Mouse (Mus musculus): Measurements from ENCODE around the gene Camta1. TPM values are rescaled to one million over a fixed set of nuclear protein-coding genes. Genes with fewer than 3 reads are reported as not detected.

Camta1 gene
- total RNA-seq, 1 experiment, result 9.3 TPM

GRCm38 (mm10) chr4:151372855-151373566 lies 488.7 kb downstream of the Camta1 start:
- Histone ChIP-seq H3K36me3 (ENCODE audit: control insufficient read depth, insufficient read depth, low read length, poor library complexity, severe bottlenecking) (no peaks in the 10 kb centered on the region), H3K9ac (ENCODE audit: insufficient read depth, low read depth, low read length, poor library complexity, severe bottlenecking) (no peak overlapping the region), H3K4me1 (ENCODE audit: control insufficient read depth in 2 of 2, insufficient read depth in 2 of 2, low read length in 2 of 2, poor library complexity in 1 of 2) (peaks cover 0 to 11% of the 10 kb centered on the region in 2 experiments; a peak in 2 of 4 replicates), H3K9me3 (ENCODE audit: control insufficient read depth, insufficient read depth, low read depth, low read length) (no peaks in the 10 kb centered on the region), H3K4me3 (ENCODE audit: insufficient read depth in 1 of 2, low read depth in 1 of 2, low read length in 2 of 2, poor library complexity in 1 of 2, severe bottlenecking in 1 of 2) (no peak overlapping the region), H3K27ac (ENCODE audit: insufficient read depth, low read depth, low read length, poor library complexity, severe bottlenecking) (no peak overlapping the region)
- TF ChIP-seq CHD2 (IDR thresholded peaks at IDR 0.05; ENCODE audit: low read depth, low read length) (no peak), ZNF384 (IDR thresholded peaks at IDR 0.05; ENCODE audit: low read depth, low read length) (no peak), ZC3H11A (IDR thresholded peaks at IDR 0.05; ENCODE audit: borderline replicate concordance, low read depth, low read length) (no peak), HCFC1 (IDR thresholded peaks at IDR 0.05; ENCODE audit: borderline replicate concordance, insufficient read depth, low read length) (no peak), MAFK (IDR thresholded peaks at IDR 0.05; ENCODE audit: insufficient read depth, low read depth, low read length) (no peak)
- in situ Hi-C loops (cut with MboI; ENCODE audit: low sequenced_read_pairs in 2 of 2, unreplicated experiment in 2 of 2), result no loop called here
- DNase-seq (ENCODE audit: low read depth, low spot score), result no peak

- Histone ChIP-seq H3K4me1 (ENCODE audit: control insufficient read depth in 2 of 2, insufficient read depth in 2 of 2, low read length in 2 of 2, poor library complexity in 1 of 2) (peaks cover 0 to 2% of the 10 kb centered on the region in 2 experiments; a peak in 1 of 4 replicates), H3K27ac (ENCODE audit: insufficient read depth, low read depth, low read length, poor library complexity, severe bottlenecking) (no peak overlapping the region), H3K36me3 (ENCODE audit: control insufficient read depth, insufficient read depth, low read length, poor library complexity, severe bottlenecking) (no peaks in the 10 kb centered on the region), H3K4me3 (ENCODE audit: insufficient read depth in 1 of 2, low read depth in 1 of 2, low read length in 2 of 2, poor library complexity in 1 of 2, severe bottlenecking in 1 of 2) (no peak overlapping the region), H3K9me3 (ENCODE audit: control insufficient read depth, insufficient read depth, low read depth, low read length) (no peaks in the 10 kb centered on the region), H3K9ac (ENCODE audit: insufficient read depth, low read depth, low read length, poor library complexity, severe bottlenecking) (no peak overlapping the region)
- no peak for TF ChIP-seq CHD2 (IDR thresholded peaks at IDR 0.05; ENCODE audit: low read depth, low read length)
- no peak for TF ChIP-seq HCFC1 (IDR thresholded peaks at IDR 0.05; ENCODE audit: borderline replicate concordance, insufficient read depth, low read length)
- no peak for TF ChIP-seq ZC3H11A (IDR thresholded peaks at IDR 0.05; ENCODE audit: borderline replicate concordance, low read depth, low read length)
- no peak for TF ChIP-seq MAFK (IDR thresholded peaks at IDR 0.05; ENCODE audit: insufficient read depth, low read depth, low read length)
- no peak for TF ChIP-seq ZNF384 (IDR thresholded peaks at IDR 0.05; ENCODE audit: low read depth, low read length)
- in situ Hi-C loops (cut with MboI; ENCODE audit: low sequenced_read_pairs in 2 of 2, unreplicated experiment in 2 of 2), result no loop called here
- DNase-seq (ENCODE audit: low read depth, low spot score), result no peak
Measured at GRCm38 (mm10) chr4:151366941-151367545, 494.6 kb downstream of the Camta1 start.

- no peak for TF ChIP-seq ZNF384 (IDR thresholded peaks at IDR 0.05; ENCODE audit: low read depth, low read length)
- H3K27ac ChIP-seq (ENCODE audit: insufficient read depth, low read depth, low read length, poor library complexity, severe bottlenecking), result no peak overlapping the region
- in situ Hi-C loops (cut with MboI; ENCODE audit: low sequenced_read_pairs in 2 of 2, unreplicated experiment in 2 of 2), result no loop called here
Measured at GRCm38 (mm10) chr4:151360976-151361673, 500.6 kb downstream of the Camta1 start.

GRCm38 (mm10) chr4:151355505-151355904 lies 506.2 kb downstream of the Camta1 start:
- no peaks in the 10 kb centered on the region for H3K9me3 ChIP-seq (ENCODE audit: control insufficient read depth, insufficient read depth, low read depth, low read length)
- H3K27ac ChIP-seq (ENCODE audit: insufficient read depth, low read depth, low read length, poor library complexity, severe bottlenecking), result no peak overlapping the region
- in situ Hi-C loops (cut with MboI; ENCODE audit: low sequenced_read_pairs in 2 of 2, unreplicated experiment in 2 of 2), result no loop called here
- H3K4me3 ChIP-seq (ENCODE audit: insufficient read depth in 1 of 2, low read depth in 1 of 2, low read length in 2 of 2, poor library complexity in 1 of 2, severe bottlenecking in 1 of 2), result no peak overlapping the region
- H3K36me3 ChIP-seq (ENCODE audit: control insufficient read depth, insufficient read depth, low read length, poor library complexity, severe bottlenecking), result no peaks in the 10 kb centered on the region
- no peaks in the 10 kb centered on the region for H3K4me1 ChIP-seq (ENCODE audit: control insufficient read depth in 2 of 2, insufficient read depth in 2 of 2, low read length in 2 of 2, poor library complexity in 1 of 2)
- DNase-seq (ENCODE audit: low read depth, low spot score), result no peak
- H3K9ac ChIP-seq (ENCODE audit: insufficient read depth, low read depth, low read length, poor library complexity, severe bottlenecking), result no peak overlapping the region
- TF ChIP-seq MAFK (IDR thresholded peaks at IDR 0.05; ENCODE audit: insufficient read depth, low read depth, low read length) (no peak), ZNF384 (IDR thresholded peaks at IDR 0.05; ENCODE audit: low read depth, low read length) (no peak), CHD2 (IDR thresholded peaks at IDR 0.05; ENCODE audit: low read depth, low read length) (no peak), HCFC1 (IDR thresholded peaks at IDR 0.05; ENCODE audit: borderline replicate concordance, insufficient read depth, low read length) (no peak), ZC3H11A (IDR thresholded peaks at IDR 0.05; ENCODE audit: borderline replicate concordance, low read depth, low read length) (no peak)

More at GRCm38 (mm10) chr4:151360976-151361673, 500.6 kb downstream of the Camta1 start:
- no peak overlapping the region for H3K9ac ChIP-seq (ENCODE audit: insufficient read depth, low read depth, low read length, poor library complexity, severe bottlenecking)
- no peaks in the 10 kb centered on the region for H3K9me3 ChIP-seq (ENCODE audit: control insufficient read depth, insufficient read depth, low read depth, low read length)
- no peaks in the 10 kb centered on the region for H3K4me1 ChIP-seq (ENCODE audit: control insufficient read depth in 2 of 2, insufficient read depth in 2 of 2, low read length in 2 of 2, poor library complexity in 1 of 2)
- no peak for DNase-seq (ENCODE audit: low read depth, low spot score)
- H3K4me3 ChIP-seq (ENCODE audit: insufficient read depth in 1 of 2, low read depth in 1 of 2, low read length in 2 of 2, poor library complexity in 1 of 2, severe bottlenecking in 1 of 2), result no peak overlapping the region
- H3K36me3 ChIP-seq (ENCODE audit: control insufficient read depth, insufficient read depth, low read length, poor library complexity, severe bottlenecking), result no peaks in the 10 kb centered on the region

Measured in ES-E14 (cell line).